Mouse (Mus musculus): ENCODE measurements around the gene Xpot. TPM values are rescaled to one million over a fixed set of nuclear protein-coding genes. Genes with fewer than 3 reads are reported as not detected.

The Xpot gene
- polyA plus RNA-seq, 1 experiment from 2014 or later = 30.2 TPM

- 6% methylated on average over 29 of the region's 48 CpGs for WGBS
- ATAC-seq (ENCODE audit: low FRiP score, low read depth) = peak; percentile 86
- Histone ChIP-seq H3K36me3 (peaks cover 22% of the 10 kb centered on the region), H3K4me1 (replicated peaks) (peaks cover 17% of the 10 kb centered on the region), H3K4me3 (peak overlapping the region; percentile 96), H3K27ac (replicated peaks) (peak overlapping the region; percentile 83), H3K9me3 (no peaks in the 10 kb centered on the region), H3K4me2 (peak overlapping the region; percentile 88), H3K9ac (peak overlapping the region; percentile 87), H3K27me3 (no peaks in the 10 kb centered on the region)
Observed at GRCm38 (mm10) chr10:121585791-121586642, 40.1 kb downstream of the Xpot start.

DNA sequence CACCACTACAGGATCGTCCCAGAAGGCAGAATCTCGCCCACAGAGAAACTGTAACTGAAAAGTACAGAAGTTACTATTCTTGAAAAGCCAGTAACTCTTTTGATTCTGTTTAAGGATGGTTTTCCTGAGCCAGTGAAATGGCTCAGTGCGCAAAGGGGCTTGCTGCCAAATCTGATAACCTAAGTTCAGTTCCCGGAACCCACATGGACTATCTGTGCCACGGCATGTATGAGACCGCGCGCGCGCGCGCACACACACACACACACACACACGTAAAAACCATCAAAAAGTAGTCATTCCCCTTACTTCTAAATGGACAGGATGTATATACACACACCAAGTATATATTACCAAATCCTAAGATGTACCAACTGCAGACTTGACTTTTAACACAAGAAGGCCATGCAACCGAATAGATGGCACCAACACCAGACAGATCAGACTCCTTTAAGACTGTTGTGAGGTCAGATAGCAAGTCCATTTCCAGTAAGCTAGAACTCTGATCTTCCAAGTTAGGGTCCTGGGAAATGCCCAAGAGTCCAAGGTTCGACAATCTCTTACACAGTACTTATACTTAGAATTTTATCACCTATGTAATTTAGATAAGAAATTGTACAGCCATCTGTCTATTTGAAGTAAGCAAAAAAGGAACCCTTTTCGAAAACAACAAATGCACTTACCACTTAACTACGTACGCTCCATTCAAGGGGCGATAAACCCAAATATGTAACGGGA is 40.9 kb downstream of the Xpot start:
- no peak for ATAC-seq (ENCODE audit: low FRiP score, low read depth)
- Histone ChIP-seq H3K4me3 (peak overlapping the region; percentile 96), H3K27ac (replicated peaks) (no peak overlapping the region), H3K4me2 (peak overlapping the region; percentile 88), H3K4me1 (replicated peaks) (peaks cover 17% of the 10 kb centered on the region), H3K9me3 (no peaks in the 10 kb centered on the region), H3K9ac (0 out of 2 replicates have a peak overlapping the region, but pooled peaks have one; percentile 87), H3K27me3 (no peaks in the 10 kb centered on the region), H3K36me3 (peaks cover 30% of the 10 kb centered on the region)
- WGBS = 89% methylated on average over 20 of the region's 20 CpGs

- no peak overlapping the region for H3K4me3 ChIP-seq
- H3K27ac ChIP-seq (replicated peaks) = no peak overlapping the region
- H3K27me3 ChIP-seq = no peaks in the 10 kb centered on the region
- peaks cover 17% of the 10 kb centered on the region for H3K4me1 ChIP-seq (replicated peaks)
- WGBS = 95% methylated on average over 10 of the region's 10 CpGs
- no peaks in the 10 kb centered on the region for H3K9me3 ChIP-seq
- H3K36me3 ChIP-seq = peaks cover 32% of the 10 kb centered on the region
- no peak overlapping the region for H3K9ac ChIP-seq
- no peak overlapping the region for H3K4me2 ChIP-seq
- ATAC-seq (ENCODE audit: low FRiP score, low read depth) = no peak
Observed at GRCm38 (mm10) chr10:121584033-121584432, 42.1 kb downstream of the Xpot start.

DNA sequence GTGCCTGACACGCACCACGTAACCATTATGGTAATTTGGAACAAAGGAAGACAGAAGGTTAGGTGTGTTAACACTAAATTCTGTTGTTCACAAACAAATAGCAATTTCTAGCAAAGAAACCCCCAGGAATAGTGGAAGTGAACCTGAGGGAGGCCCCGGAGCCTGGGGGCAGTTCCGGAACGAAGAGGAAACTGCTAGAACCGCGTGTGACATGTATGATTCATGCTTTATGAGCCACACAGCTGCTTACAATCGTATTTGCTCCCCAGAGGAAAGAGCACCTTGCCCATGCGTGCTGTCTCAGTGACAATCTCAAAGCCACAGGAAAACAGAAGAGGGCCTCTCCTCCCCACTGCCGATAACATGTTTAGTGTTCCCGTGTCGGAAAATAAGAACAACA is 43.1 kb downstream of the Xpot start:
- 92% methylated on average over 12 of the region's 12 CpGs for WGBS
- H3K4me3 ChIP-seq = no peak overlapping the region
- ATAC-seq (ENCODE audit: low FRiP score, low read depth) = no peak

DNA sequence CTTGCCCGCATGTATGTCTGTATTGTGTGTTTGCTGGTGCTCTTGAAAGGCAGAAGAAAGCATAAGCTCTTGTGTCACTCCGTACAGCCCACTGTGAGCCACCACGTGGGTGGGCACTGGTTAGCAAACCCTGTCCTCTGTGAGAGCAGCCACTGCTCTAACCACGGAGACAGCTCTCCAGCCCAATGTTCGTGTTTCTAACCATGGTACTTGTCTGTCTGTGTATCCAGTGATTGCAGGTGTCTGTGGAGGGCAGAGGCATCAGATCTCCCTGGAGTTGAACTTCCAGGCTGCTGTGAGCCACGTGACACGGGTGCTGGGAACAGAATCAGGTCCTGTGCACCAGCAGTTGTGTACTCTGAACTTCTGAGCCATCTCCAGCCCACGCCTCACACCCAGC is 43.8 kb downstream of the Xpot start:
- Histone ChIP-seq H3K27ac (replicated peaks) (no peak overlapping the region), H3K9me3 (no peaks in the 10 kb centered on the region), H3K27me3 (no peaks in the 10 kb centered on the region), H3K36me3 (peaks cover 40% of the 10 kb centered on the region), H3K4me3 (no peak overlapping the region), H3K4me2 (no peak overlapping the region), H3K9ac (no peak overlapping the region), H3K4me1 (replicated peaks) (peaks cover 16% of the 10 kb centered on the region)
- 96% methylated on average over 8 of the region's 8 CpGs for WGBS
- ATAC-seq (ENCODE audit: low FRiP score, low read depth) = no peak

More for the DNA sequence above, 43.1 kb downstream of the Xpot start:
- H3K27ac ChIP-seq (replicated peaks) = no peak overlapping the region
- peaks cover 37% of the 10 kb centered on the region for H3K36me3 ChIP-seq
- no peak overlapping the region for H3K4me2 ChIP-seq
- no peaks in the 10 kb centered on the region for H3K27me3 ChIP-seq
- H3K9me3 ChIP-seq = no peaks in the 10 kb centered on the region
- peaks cover 17% of the 10 kb centered on the region for H3K4me1 ChIP-seq (replicated peaks)
- H3K9ac ChIP-seq = no peak overlapping the region

DNA sequence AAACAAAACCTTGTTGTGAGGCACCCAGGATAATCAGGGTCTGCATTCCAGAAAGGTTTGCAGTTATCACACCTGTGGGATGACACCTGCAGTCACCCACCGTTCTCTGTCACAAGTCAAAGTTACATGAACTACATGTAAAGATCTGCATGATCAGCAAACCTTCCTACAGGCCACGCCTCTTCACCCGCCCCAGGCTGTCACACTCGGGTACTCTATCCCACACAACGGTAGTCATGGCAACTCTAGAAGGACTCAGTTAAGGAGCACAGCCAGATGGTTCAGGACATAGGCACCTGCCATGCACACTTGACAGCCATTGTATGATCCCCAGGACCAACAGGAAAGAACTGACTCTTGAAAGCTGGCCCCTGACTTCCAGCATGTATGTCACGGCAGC is 44.7 kb downstream of the Xpot start:
- Histone ChIP-seq H3K36me3 (peaks cover 40% of the 10 kb centered on the region), H3K27ac (replicated peaks) (no peak overlapping the region), H3K4me1 (replicated peaks) (peaks cover 13% of the 10 kb centered on the region), H3K27me3 (no peaks in the 10 kb centered on the region), H3K4me2 (no peak overlapping the region), H3K9me3 (no peaks in the 10 kb centered on the region), H3K9ac (no peak overlapping the region), H3K4me3 (no peak overlapping the region)
- 65% methylated on average over 6 of the region's 6 CpGs for WGBS
- no peak for ATAC-seq (ENCODE audit: low FRiP score, low read depth)

GRCm38 (mm10) chr10:121580381-121580780 is 45.8 kb downstream of the Xpot start:
- Histone ChIP-seq H3K36me3 (peaks cover 49% of the 10 kb centered on the region), H3K27ac (replicated peaks) (no peak overlapping the region)
- no peak for ATAC-seq (ENCODE audit: low FRiP score, low read depth)

GRCm38 (mm10) chr10:121576372-121576771 is 49.8 kb downstream of the Xpot start:
- no peak overlapping the region for H3K4me3 ChIP-seq
- H3K9ac ChIP-seq = no peak overlapping the region
- H3K27me3 ChIP-seq = no peaks in the 10 kb centered on the region
- H3K27ac ChIP-seq (replicated peaks) = no peak overlapping the region
- WGBS = 88% methylated on average over 9 of the region's 9 CpGs
- no peaks in the 10 kb centered on the region for H3K4me1 ChIP-seq (replicated peaks)
- no peak overlapping the region for H3K4me2 ChIP-seq
- H3K9me3 ChIP-seq = no peaks in the 10 kb centered on the region
- H3K36me3 ChIP-seq = peaks cover 43% of the 10 kb centered on the region
- ATAC-seq (ENCODE audit: low FRiP score, low read depth) = no peak

More at GRCm38 (mm10) chr10:121580381-121580780, 45.8 kb downstream of the Xpot start:
- H3K9me3 ChIP-seq = no peaks in the 10 kb centered on the region
- H3K4me2 ChIP-seq = no peak overlapping the region
- no peak overlapping the region for H3K4me3 ChIP-seq
- peaks cover 6% of the 10 kb centered on the region for H3K4me1 ChIP-seq (replicated peaks)
- no peaks in the 10 kb centered on the region for H3K27me3 ChIP-seq
- no peak overlapping the region for H3K9ac ChIP-seq
- WGBS = 97% methylated on average over 5 of the region's 5 CpGs

DNA sequence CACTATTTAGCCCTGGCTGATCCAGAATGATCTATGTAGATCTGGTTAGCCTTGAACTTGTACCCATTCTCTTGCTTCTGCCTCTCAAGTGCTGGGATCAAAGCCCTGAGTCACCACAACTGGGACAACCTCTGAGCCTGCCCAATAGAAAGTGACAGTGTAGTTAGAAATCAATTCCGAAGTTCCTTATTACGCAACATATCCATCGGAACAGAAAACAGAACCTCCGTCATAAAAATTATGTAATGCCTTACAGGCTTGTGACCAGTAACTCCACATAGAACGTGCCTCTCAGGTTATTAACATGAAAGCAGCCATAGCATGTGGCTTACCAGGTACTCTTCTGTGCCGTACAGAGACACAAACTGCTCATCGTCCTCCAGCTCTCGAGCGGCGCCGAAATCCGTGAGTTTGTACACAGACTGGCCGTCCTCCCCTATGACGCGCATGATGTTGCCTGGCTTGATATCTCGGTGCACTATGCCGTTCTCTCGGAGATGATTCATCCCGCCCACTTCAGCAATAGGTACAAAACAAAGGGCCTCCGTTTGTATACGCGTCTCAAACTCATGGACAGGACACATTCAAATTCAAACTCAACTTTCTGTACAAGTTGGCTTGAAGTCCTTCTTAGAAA is 54.5 kb downstream of the Xpot start:
- WGBS = 97% methylated on average over 22 of the region's 22 CpGs
- H3K36me3 ChIP-seq = peaks cover 39% of the 10 kb centered on the region
- no peak for ATAC-seq (ENCODE audit: low FRiP score, low read depth)
- H3K4me1 ChIP-seq (replicated peaks) = peaks cover 13% of the 10 kb centered on the region
- no peak overlapping the region for H3K9ac ChIP-seq
- H3K27me3 ChIP-seq = no peaks in the 10 kb centered on the region
- no peaks in the 10 kb centered on the region for H3K9me3 ChIP-seq
- H3K4me3 ChIP-seq = no peak overlapping the region
- H3K4me2 ChIP-seq = no peak overlapping the region
- no peak overlapping the region for H3K27ac ChIP-seq (replicated peaks)

DNA sequence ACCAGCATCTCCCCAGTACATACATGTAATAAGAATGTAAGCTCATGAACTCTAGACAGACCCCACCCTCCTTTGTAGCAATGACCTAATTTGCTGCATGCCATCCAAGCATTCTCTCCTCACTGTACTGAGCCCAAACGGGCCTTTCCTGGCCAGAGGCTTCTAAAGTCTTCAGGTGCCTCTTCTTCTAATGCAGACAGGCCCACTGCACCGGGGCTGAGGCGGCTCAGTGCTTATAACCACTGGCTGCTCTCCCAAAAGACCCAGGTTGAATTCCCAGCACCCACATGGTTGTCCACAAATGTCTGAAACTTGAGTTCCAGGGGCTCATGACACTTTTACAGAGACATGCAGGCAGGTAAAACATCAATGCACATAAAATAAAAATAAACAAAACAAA is 55.1 kb downstream of the Xpot start:
- Histone ChIP-seq H3K27ac (replicated peaks) (no peak overlapping the region), H3K4me3 (no peak overlapping the region), H3K36me3 (peaks cover 35% of the 10 kb centered on the region), H3K4me1 (replicated peaks) (peaks cover 13% of the 10 kb centered on the region), H3K27me3 (no peaks in the 10 kb centered on the region), H3K9ac (no peak overlapping the region), H3K9me3 (no peaks in the 10 kb centered on the region), H3K4me2 (no peak overlapping the region)
- WGBS = 96% methylated on average over 3 of the region's 3 CpGs
- no peak for ATAC-seq (ENCODE audit: low FRiP score, low read depth)

DNA sequence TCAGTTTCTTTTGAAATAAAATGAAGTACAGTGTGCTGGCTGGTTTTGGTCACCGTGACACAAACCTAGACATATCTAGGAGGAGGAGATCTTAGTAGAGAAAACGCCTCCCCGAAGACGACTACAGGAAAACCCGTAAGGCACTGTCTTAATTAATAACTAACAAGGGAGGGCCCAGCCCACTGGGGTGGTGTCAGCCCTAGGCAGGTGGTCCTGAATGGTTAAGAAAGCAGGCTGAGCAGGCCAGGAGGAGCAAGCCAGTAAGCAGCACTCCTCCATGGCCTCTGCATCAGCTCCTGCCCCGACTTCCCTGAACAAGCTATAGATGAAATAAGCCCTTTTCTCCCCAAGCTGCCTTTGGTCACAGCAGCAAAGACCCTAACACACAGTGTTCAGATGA is 56.3 kb downstream of the Xpot start:
- ATAC-seq (ENCODE audit: low FRiP score, low read depth) = 0 out of 2 replicates have a peak, but pooled peaks have one; percentile 59
- H3K27ac ChIP-seq (replicated peaks) = peak overlapping the region; percentile 79

More for the DNA sequence above, 56.3 kb downstream of the Xpot start:
- H3K9ac ChIP-seq = no peak overlapping the region
- no peaks in the 10 kb centered on the region for H3K27me3 ChIP-seq
- H3K4me2 ChIP-seq = peak overlapping the region; percentile 48; the same call in 1 of the 2 replicates
- no peaks in the 10 kb centered on the region for H3K9me3 ChIP-seq
- H3K4me1 ChIP-seq (replicated peaks) = peaks cover 13% of the 10 kb centered on the region
- 56% methylated on average over 6 of the region's 6 CpGs for WGBS
- H3K36me3 ChIP-seq = peaks cover 36% of the 10 kb centered on the region
- H3K4me3 ChIP-seq = no peak overlapping the region
